Mouse (Mus musculus) thymus, postnatal 14 days (tissue): ENCODE measurements around the gene Gabbr2.

Experiments
- DNase-seq: peaks from one replicate; pipeline ENCODE4 v3.0.0; 2021

Gene Gabbr2

GRCm38 (mm10) chr4:46858899-46859298, 132.8 kb downstream of the Gabbr2 start:
- no peak for DNase-seq

- no peak for DNase-seq
Observed at GRCm38 (mm10) chr4:46856145-46856544, 135.5 kb downstream of the Gabbr2 start.

GRCm38 (mm10) chr4:46854686-46855385, 136.8 kb downstream of the Gabbr2 start:
- no peak for DNase-seq

- DNase-seq: no peak
Observed at GRCm38 (mm10) chr4:46853852-46854460, 137.7 kb downstream of the Gabbr2 start.

- DNase-seq: no peak
Observed at GRCm38 (mm10) chr4:46847745-46848144, 143.9 kb downstream of the Gabbr2 start.

GRCm38 (mm10) chr4:46846396-46846795, 145.3 kb downstream of the Gabbr2 start:
- no peak for DNase-seq

- DNase-seq: peak; percentile 55
Observed at GRCm38 (mm10) chr4:46844982-46845643, 146.6 kb downstream of the Gabbr2 start.

GRCm38 (mm10) chr4:46844567-46844966, 147.1 kb downstream of the Gabbr2 start:
- DNase-seq: no peak

GRCm38 (mm10) chr4:46842596-46842995, 149.1 kb downstream of the Gabbr2 start:
- DNase-seq: no peak

GRCm38 (mm10) chr4:46840146-46840545, 151.5 kb downstream of the Gabbr2 start:
- no peak for DNase-seq

GRCm38 (mm10) chr4:46837362-46837761, 154.3 kb downstream of the Gabbr2 start:
- DNase-seq: no peak

GRCm38 (mm10) chr4:46836065-46836464, 155.6 kb downstream of the Gabbr2 start:
- no peak for DNase-seq

GRCm38 (mm10) chr4:46835064-46835463, 156.6 kb downstream of the Gabbr2 start:
- no peak for DNase-seq

- peak; percentile 45 for DNase-seq
Observed at GRCm38 (mm10) chr4:46832834-46833544, 158.7 kb downstream of the Gabbr2 start.

- DNase-seq: no peak
Observed at GRCm38 (mm10) chr4:46829656-46830055, 162.0 kb downstream of the Gabbr2 start.

GRCm38 (mm10) chr4:46828141-46828571, 163.5 kb downstream of the Gabbr2 start:
- DNase-seq: no peak

- no peak for DNase-seq
Observed at GRCm38 (mm10) chr4:46827471-46827870, 164.2 kb downstream of the Gabbr2 start.

- DNase-seq: no peak
Observed at GRCm38 (mm10) chr4:46825846-46826529, 165.7 kb downstream of the Gabbr2 start.

GRCm38 (mm10) chr4:46823738-46824137, 167.9 kb downstream of the Gabbr2 start:
- no peak for DNase-seq

GRCm38 (mm10) chr4:46821709-46822108, 170.0 kb downstream of the Gabbr2 start:
- DNase-seq: no peak

- DNase-seq: no peak
Observed at GRCm38 (mm10) chr4:46814954-46815353, 176.7 kb downstream of the Gabbr2 start.

- no peak for DNase-seq
Observed at GRCm38 (mm10) chr4:46814236-46814635, 177.4 kb downstream of the Gabbr2 start.

GRCm38 (mm10) chr4:46811165-46811564, 180.5 kb downstream of the Gabbr2 start:
- DNase-seq: no peak
